Mouse (Mus musculus) adrenal gland (tissue): ENCODE data around the gene Gm17087.

ENCODE experiments used
- intact Hi-C: fragments of 180-260 bp; cut with DNase I; formaldehyde crosslinking; loops from one replicate; pipeline ENCODE4 v1.15.1; 2025

Gm17087 gene

GRCm38 (mm10) chr17:8546366-8546765 lies 20.4 kb downstream of the Gm17087 start:
- intact Hi-C loops = no loop called here

- intact Hi-C loops = no loop called here
These were observed 24.7 kb downstream of the Gm17087 start for GRCm38 (mm10) chr17:8541974-8542538.

GRCm38 (mm10) chr17:8538102-8538501 lies 28.6 kb downstream of the Gm17087 start:
- intact Hi-C loops = no loop called here

- intact Hi-C loops = loop anchor here (2.0 kb wide), 1 partner anchor 56 kb away; no protein-coding TSS in a partner anchor
These were observed 30.2 kb downstream of the Gm17087 start for GRCm38 (mm10) chr17:8536522-8536921.

GRCm38 (mm10) chr17:8533828-8534227 lies 32.9 kb downstream of the Gm17087 start:
- intact Hi-C loops = loop anchor here (2.0 kb wide), 1 partner anchor 43 kb away; no protein-coding TSS in a partner anchor

GRCm38 (mm10) chr17:8532609-8533008 lies 34.1 kb downstream of the Gm17087 start:
- intact Hi-C loops = loop anchor here (2.0 kb wide), 1 partner anchor 44 kb away; no protein-coding TSS in a partner anchor

- intact Hi-C loops = no loop called here
These were observed 38.1 kb downstream of the Gm17087 start for GRCm38 (mm10) chr17:8528641-8529040.

GRCm38 (mm10) chr17:8526815-8527261 lies 39.9 kb downstream of the Gm17087 start:
- intact Hi-C loops = no loop called here

- intact Hi-C loops = no loop called here
These were observed 40.6 kb downstream of the Gm17087 start for GRCm38 (mm10) chr17:8525971-8526740.

- intact Hi-C loops = no loop called here
These were observed 41.5 kb downstream of the Gm17087 start, which contains the start of gene Pde10a for GRCm38 (mm10) chr17:8525225-8525721. Gene Pde10a (plus strand): TSS chr17:8525372.

- intact Hi-C loops = no loop called here
These were observed 42.2 kb downstream of the Gm17087 start for GRCm38 (mm10) chr17:8524387-8525165.

- intact Hi-C loops = no loop called here
These were observed 42.8 kb downstream of the Gm17087 start for GRCm38 (mm10) chr17:8523986-8524385.

GRCm38 (mm10) chr17:8516006-8516405 lies 50.7 kb downstream of the Gm17087 start:
- intact Hi-C loops = no loop called here
